Mouse (Mus musculus): ENCODE measurements around the gene Gm21970.

GRCm38 (mm10) chr16:91405640-91406584 lies 14.4 kb downstream of the Gm21970 start, which contains the start of gene Il10rb:
- TF ChIP-seq POLR2A (IDR thresholded peaks at IDR 0.05; ENCODE audit: control insufficient read depth, low read depth, low read length): peak; percentile 35; the same call in 1 of the 2 replicates
- no peak for TF ChIP-seq CTCF (IDR thresholded peaks at IDR 0.05; ENCODE audit: control insufficient read depth, insufficient read depth, insufficient replicate concordance, low read depth, low read length)
